Mouse (Mus musculus): ENCODE data around the gene Bcl3. TPM values are rescaled to one million over a fixed set of nuclear protein-coding genes. Genes with fewer than 3 reads are reported as not detected.
A peak's percentile ranks its signal among the peaks of the same experiment; 100 is the strongest.

The Bcl3 gene
- polyA plus RNA-seq, 1 experiment from 2014 or later = 0.60 TPM

GRCm38 (mm10) chr7:19851858-19852570 is 29.4 kb upstream of the Bcl3 start, which contains the start of gene Gm19345:
TSS of gene Gm19345 (plus strand) at chr7:19852003.
- Histone ChIP-seq H3K9me3 (no peaks in the 10 kb centered on the region), H3K4me1 (replicated peaks) (0 out of 2 replicates have a peak, but pooled peaks cover 5% of the 10 kb centered on the region), H3K4me2 (peak within 1 kb of the TSS; percentile 55), H3K27me3 (peaks cover 52% of the 10 kb centered on the region), H3K4me3 (peak within 1 kb of the TSS; percentile 38), H3K36me3 (no peaks in the 10 kb centered on the region), H3K27ac (peak within 1 kb of the TSS; percentile 71; the same call in 1 of the 2 replicates), H3K9ac (peak within 1 kb of the TSS; percentile 70)
- whole genome bisulfite sequencing = 3% methylated on average over 33 of the region's 33 CpGs
- peak; percentile 88 for ATAC-seq (ENCODE audit: low FRiP score)

DNA sequence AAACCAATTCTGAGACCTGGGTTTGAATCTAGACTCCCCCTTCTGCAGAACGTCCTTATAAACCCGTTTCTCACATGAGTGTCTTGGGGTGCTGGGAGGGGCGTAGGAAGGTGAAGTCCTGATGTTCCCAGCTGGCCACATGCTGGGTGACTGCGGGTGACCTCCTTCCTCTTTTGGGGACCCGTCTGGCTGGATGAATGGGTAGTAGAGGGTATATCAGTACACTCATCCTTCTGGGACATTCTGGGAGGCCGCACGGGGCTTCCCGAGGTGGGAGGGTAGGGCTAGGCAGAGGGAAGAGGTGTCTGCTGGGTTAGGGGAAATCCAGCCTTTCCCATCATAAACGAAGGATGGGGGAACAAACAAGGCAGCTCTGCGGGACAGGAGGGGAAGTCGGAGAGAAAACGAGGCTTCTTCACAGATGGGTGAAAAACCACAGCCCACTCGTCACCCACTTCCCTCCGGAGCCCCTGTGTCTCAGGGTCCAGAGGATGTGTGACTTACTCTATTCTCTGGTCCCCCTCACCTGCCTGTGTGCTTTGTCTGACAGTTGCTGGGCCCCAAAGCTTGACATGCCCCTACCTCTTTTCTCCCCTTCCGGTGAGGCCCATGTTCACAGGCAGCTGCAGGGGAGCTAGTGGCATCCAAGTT is 22.1 kb upstream of the Bcl3 start:
- WGBS = 67% methylated on average over 15 of the region's 15 CpGs
- Histone ChIP-seq H3K27me3 (peaks cover 55% of the 10 kb centered on the region), H3K27ac (no peak overlapping the region), H3K36me3 (no peaks in the 10 kb centered on the region), H3K9ac (no peak overlapping the region), H3K4me2 (no peak overlapping the region), H3K9me3 (no peaks in the 10 kb centered on the region), H3K4me3 (no peak overlapping the region), H3K4me1 (replicated peaks) (0 out of 2 replicates have a peak, but pooled peaks cover 5% of the 10 kb centered on the region)
- no peak for ATAC-seq (ENCODE audit: low FRiP score)

GRCm38 (mm10) chr7:19843561-19843960 is 21.0 kb upstream of the Bcl3 start:
- WGBS = 3% methylated on average over 11 of the region's 11 CpGs
- Histone ChIP-seq H3K9ac (no peak overlapping the region), H3K36me3 (no peaks in the 10 kb centered on the region), H3K4me1 (replicated peaks) (0 out of 2 replicates have a peak, but pooled peaks cover 5% of the 10 kb centered on the region), H3K4me3 (no peak overlapping the region), H3K27ac (no peak overlapping the region), H3K27me3 (peaks cover 48% of the 10 kb centered on the region), H3K9me3 (no peaks in the 10 kb centered on the region), H3K4me2 (no peak overlapping the region)
- peak; percentile 76 for ATAC-seq (ENCODE audit: low FRiP score)

DNA sequence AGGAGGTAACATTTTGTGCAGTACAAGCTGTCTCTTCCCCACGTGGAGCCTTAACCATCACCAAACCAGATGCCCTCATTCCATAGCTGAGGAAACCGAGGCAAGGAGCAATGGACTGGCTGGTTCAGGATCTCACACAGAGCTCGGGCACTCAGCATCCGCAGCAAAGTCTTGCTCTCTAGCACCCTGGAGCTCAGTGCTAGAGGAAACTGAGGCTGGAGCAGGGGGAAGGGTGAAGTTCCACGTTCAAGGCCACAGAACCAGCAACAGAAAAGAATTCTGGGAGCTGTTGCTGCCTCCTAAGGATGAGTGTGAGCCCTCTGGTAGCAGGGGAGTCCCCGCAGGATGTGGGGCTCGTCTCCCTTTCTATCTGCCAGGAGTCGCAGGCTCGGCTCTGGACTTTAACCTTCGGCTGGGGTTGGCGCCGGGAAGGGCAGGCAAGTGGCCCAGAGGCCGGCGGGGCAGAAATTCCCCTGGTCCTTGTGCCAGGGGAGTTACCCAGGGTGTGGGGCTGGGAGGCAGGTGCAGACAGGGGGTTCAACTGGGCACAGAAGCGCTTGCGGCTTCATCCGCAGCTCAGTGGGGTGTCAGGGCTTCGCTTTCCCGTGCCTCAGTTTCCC is 20.4 kb upstream of the Bcl3 start:
- Histone ChIP-seq H3K27ac (no peak overlapping the region), H3K9me3 (no peaks in the 10 kb centered on the region), H3K36me3 (no peaks in the 10 kb centered on the region), H3K9ac (no peak overlapping the region), H3K4me3 (no peak overlapping the region), H3K4me1 (replicated peaks) (0 out of 2 replicates have a peak, but pooled peaks cover 5% of the 10 kb centered on the region), H3K27me3 (peaks cover 43% of the 10 kb centered on the region), H3K4me2 (no peak overlapping the region)
- 0 out of 2 replicates have a peak, but pooled peaks have one; percentile 36 for ATAC-seq (ENCODE audit: low FRiP score)
- 33% methylated on average over 19 of the region's 19 CpGs for WGBS

DNA sequence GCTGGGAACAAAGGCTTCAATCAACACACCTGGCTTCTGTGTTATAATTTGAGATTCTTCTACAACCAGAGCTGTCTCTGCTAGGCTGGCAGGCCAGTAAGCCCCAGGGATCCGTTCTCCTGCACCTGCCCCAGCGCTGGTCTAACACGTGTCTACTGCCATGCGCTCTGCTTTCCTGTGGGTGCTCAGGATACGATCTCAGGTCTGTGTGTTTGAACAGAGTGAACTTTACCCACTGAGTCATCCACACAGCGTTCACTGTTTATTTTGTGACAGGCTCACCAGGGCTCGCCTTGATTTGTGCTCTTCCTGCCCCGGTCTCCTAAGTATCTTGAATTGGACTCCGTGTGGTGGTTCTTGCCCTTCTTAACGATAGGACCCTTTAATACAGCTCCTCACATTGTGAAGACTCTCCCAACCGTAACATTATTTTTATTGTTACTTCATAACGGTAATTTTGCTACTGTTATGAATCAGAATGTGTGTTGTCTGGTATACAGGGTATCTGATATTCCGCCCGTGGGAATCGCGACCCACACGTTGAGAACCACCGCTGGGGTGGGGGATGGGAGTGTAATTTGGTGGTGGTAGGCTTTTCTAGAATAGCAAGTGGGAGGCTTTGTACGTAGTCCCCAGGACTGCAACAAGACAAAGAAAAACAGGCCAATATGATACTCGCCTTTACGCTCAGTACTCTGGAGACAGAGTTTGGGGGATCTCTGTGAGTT is 19.3 kb upstream of the Bcl3 start:
- H3K9ac ChIP-seq = no peak overlapping the region
- H3K4me3 ChIP-seq = no peak overlapping the region
- no peak overlapping the region for H3K27ac ChIP-seq
- no peaks in the 10 kb centered on the region for H3K4me1 ChIP-seq (replicated peaks)
- no peak for ATAC-seq (ENCODE audit: low FRiP score)
- no peaks in the 10 kb centered on the region for H3K36me3 ChIP-seq
- H3K27me3 ChIP-seq = peaks cover 31% of the 10 kb centered on the region
- no peaks in the 10 kb centered on the region for H3K9me3 ChIP-seq
- no peak overlapping the region for H3K4me2 ChIP-seq
- WGBS = 83% methylated on average over 21 of the region's 21 CpGs

- 83% methylated on average over 3 of the region's 3 CpGs for WGBS
- Histone ChIP-seq H3K36me3 (no peaks in the 10 kb centered on the region), H3K27me3 (peaks cover 26% of the 10 kb centered on the region), H3K9me3 (no peaks in the 10 kb centered on the region), H3K9ac (no peak overlapping the region), H3K27ac (no peak overlapping the region), H3K4me3 (no peak overlapping the region), H3K4me1 (replicated peaks) (no peaks in the 10 kb centered on the region), H3K4me2 (no peak overlapping the region)
- ATAC-seq (ENCODE audit: low FRiP score) = no peak
These were observed 18.4 kb upstream of the Bcl3 start for GRCm38 (mm10) chr7:19840936-19841335.

DNA sequence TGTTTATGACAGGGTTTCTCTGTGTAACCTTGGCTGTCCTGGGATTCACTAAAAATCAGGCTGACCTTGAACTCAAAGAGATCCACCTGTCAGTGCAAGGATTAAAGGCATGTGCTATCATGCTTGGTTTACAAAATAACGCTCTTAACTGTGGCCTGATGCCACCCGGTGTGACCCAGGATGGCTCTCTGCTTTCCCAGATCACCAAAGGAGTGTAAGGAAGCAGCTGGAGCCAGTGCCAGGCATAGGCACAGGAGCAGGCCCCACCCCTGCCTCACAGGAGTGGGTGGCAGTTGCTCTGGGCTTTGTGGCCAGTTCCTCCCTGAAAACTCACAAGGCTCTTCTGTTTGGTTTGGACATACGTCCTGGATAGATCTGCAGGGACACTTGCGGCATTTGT is 17.8 kb upstream of the Bcl3 start:
- Histone ChIP-seq H3K4me1 (replicated peaks) (no peaks in the 10 kb centered on the region), H3K36me3 (no peaks in the 10 kb centered on the region), H3K9me3 (no peaks in the 10 kb centered on the region), H3K27me3 (peaks cover 26% of the 10 kb centered on the region), H3K4me3 (no peak overlapping the region), H3K27ac (no peak overlapping the region), H3K9ac (no peak overlapping the region), H3K4me2 (no peak overlapping the region)
- 83% methylated on average over 4 of the region's 4 CpGs for WGBS
- ATAC-seq (ENCODE audit: low FRiP score) = no peak

DNA sequence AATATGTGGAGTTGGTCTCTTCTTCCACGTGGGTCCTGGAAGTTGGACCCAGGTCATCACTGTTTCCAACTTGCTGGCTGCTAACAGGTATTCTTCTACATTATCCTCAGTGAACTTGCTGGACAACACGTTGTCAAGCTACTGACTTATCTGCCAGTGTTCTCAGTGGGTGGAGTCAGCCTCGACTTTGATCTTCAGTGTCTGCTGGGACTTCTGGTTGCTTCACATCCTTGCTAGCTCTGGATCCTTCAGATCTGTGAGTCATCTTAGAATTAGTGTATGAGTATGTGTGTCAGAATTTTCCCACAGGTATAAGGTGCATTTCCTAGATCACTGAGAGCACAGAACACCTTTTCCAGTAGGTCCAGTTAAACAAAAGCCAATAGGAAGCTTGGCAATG is 14.3 kb upstream of the Bcl3 start:
- Histone ChIP-seq H3K27ac (no peak overlapping the region), H3K4me1 (replicated peaks) (no peaks in the 10 kb centered on the region), H3K9me3 (no peaks in the 10 kb centered on the region), H3K4me3 (no peak overlapping the region), H3K4me2 (no peak overlapping the region), H3K36me3 (no peaks in the 10 kb centered on the region), H3K9ac (no peak overlapping the region), H3K27me3 (0 out of 2 replicates have a peak, but pooled peaks cover 1% of the 10 kb centered on the region)
- ATAC-seq (ENCODE audit: low FRiP score) = no peak
- 64% methylated on average over 3 of the region's 3 CpGs for WGBS

DNA sequence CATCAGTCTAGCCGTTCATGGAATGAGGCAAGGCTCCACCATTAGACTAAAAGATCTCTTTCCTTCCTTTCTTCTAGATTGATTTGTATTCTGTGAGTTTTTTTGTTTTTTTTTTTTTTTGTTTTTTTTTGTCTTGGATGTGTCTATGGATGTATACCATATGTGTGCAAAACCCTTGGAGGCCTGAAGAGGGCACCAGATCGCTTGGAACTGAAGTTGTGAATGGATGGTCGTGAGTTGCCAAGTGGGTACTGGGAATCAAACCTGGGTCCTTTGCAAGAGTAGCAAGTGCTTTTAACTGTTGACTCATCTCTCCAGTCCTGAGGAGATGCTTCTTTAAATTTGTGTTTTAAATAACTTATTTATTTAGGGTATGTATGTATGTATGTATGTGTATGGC is 11.5 kb upstream of the Bcl3 start:
- H3K4me1 ChIP-seq (replicated peaks) = no peaks in the 10 kb centered on the region
- H3K9ac ChIP-seq = no peak overlapping the region
- no peaks in the 10 kb centered on the region for H3K9me3 ChIP-seq
- H3K36me3 ChIP-seq = no peaks in the 10 kb centered on the region
- ATAC-seq (ENCODE audit: low FRiP score) = no peak
- 67% methylated on average over 3 of the region's 3 CpGs for WGBS
- H3K4me2 ChIP-seq = no peak overlapping the region
- H3K27me3 ChIP-seq = 0 out of 2 replicates have a peak, but pooled peaks cover 4% of the 10 kb centered on the region
- H3K4me3 ChIP-seq = no peak overlapping the region
- H3K27ac ChIP-seq = no peak overlapping the region

DNA sequence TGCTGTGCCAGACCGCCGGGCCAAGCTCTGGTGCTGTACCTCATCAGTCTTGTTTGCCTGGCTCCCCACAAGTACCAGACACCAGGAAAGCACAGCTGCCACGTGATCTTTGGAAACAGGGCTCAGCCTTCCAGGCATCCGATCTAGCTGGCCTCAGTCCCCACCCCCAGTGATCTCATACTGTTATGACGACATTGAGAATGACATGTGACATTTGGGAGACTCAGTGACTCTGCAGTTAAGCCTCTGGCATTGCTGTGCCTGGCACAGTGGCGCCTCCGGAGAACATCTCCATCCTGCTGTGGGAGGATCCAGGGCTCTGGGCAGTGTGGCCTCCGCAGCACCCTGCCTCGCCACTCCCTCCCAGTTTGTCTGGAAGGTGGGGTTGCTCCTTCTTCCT is 9.3 kb upstream of the Bcl3 start:
- H3K4me2 ChIP-seq = no peak overlapping the region
- H3K4me3 ChIP-seq = no peak overlapping the region
- no peaks in the 10 kb centered on the region for H3K4me1 ChIP-seq (replicated peaks)
- 0 out of 2 replicates have a peak, but pooled peaks cover 4% of the 10 kb centered on the region for H3K27me3 ChIP-seq
- H3K9me3 ChIP-seq = no peaks in the 10 kb centered on the region
- 70% methylated on average over 9 of the region's 9 CpGs for WGBS
- H3K27ac ChIP-seq = no peak overlapping the region
- H3K9ac ChIP-seq = no peak overlapping the region
- H3K36me3 ChIP-seq = no peaks in the 10 kb centered on the region
- no peak for ATAC-seq (ENCODE audit: low FRiP score)

GRCm38 (mm10) chr7:19830682-19831156 is 8.1 kb upstream of the Bcl3 start:
- H3K27ac ChIP-seq = no peak overlapping the region
- no peaks in the 10 kb centered on the region for H3K36me3 ChIP-seq
- no peak for ATAC-seq (ENCODE audit: low FRiP score)
- H3K4me2 ChIP-seq = no peak overlapping the region
- no peak overlapping the region for H3K9ac ChIP-seq
- WGBS = 33% methylated on average over 13 of the region's 13 CpGs
- 0 out of 2 replicates have a peak, but pooled peaks cover 4% of the 10 kb centered on the region for H3K27me3 ChIP-seq
- H3K4me3 ChIP-seq = no peak overlapping the region
- H3K4me1 ChIP-seq (replicated peaks) = no peaks in the 10 kb centered on the region
- no peaks in the 10 kb centered on the region for H3K9me3 ChIP-seq

GRCm38 (mm10) chr7:19829694-19830093 is 7.1 kb upstream of the Bcl3 start:
- no peak overlapping the region for H3K27ac ChIP-seq
- WGBS = 83% methylated on average over 3 of the region's 3 CpGs
- peaks cover 9% of the 10 kb centered on the region for H3K27me3 ChIP-seq
- ATAC-seq (ENCODE audit: low FRiP score) = no peak
- H3K36me3 ChIP-seq = no peaks in the 10 kb centered on the region
- no peak overlapping the region for H3K9ac ChIP-seq
- no peak overlapping the region for H3K4me3 ChIP-seq
- no peaks in the 10 kb centered on the region for H3K9me3 ChIP-seq
- no peaks in the 10 kb centered on the region for H3K4me1 ChIP-seq (replicated peaks)
- no peak overlapping the region for H3K4me2 ChIP-seq
